Mouse (Mus musculus) central nervous system, embryonic 14 days (tissue): ENCODE results near the gene Slc8a3. TPM values are rescaled to one million over a fixed set of nuclear protein-coding genes. Genes with fewer than 3 reads are reported as not detected.

Source experiments
- polyA plus RNA-seq: library from polyadenylated mRNA; depleted of rRNA; stranded (reverse); fragments of >200 nt; gene quantifications from 2 replicates; pipeline ENCODE4 v1.2.3, GENCODE M21; 2012; rRNA removed

The Slc8a3 gene
- polyA plus RNA-seq, result 6.9 and 7.5 TPM in 2 replicates

DNA sequence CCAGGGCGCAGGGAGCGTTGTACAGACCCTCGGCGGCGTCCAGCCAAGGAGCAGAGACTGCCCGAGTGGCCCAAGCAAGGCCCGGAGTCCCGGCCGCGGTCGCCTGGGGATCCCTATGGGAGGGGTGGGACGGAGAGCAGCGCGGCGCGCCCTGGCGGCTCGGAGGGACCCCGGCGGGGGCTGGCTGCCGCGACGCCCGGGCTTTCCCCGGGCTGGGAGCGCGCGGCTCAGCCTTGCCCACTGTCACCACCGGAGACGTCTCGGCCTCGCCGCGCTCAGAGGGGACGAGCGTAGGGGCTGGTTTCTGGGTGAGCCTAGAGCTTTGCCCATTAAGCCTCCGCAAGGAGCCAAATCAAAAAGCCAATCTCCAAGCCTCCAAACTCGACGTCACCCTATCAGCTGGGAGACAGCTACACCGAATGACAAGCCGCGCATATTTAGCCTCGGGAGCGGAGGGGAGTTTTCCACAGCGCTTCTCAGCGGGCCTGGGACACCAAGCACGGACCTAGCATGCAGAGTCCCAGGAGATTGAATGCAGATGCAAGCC, at the start of gene Slc8a3:
Gene Slc8a3 (minus strand): TSS at position 306 of the 547 bp plus-strand sequence.

DNA sequence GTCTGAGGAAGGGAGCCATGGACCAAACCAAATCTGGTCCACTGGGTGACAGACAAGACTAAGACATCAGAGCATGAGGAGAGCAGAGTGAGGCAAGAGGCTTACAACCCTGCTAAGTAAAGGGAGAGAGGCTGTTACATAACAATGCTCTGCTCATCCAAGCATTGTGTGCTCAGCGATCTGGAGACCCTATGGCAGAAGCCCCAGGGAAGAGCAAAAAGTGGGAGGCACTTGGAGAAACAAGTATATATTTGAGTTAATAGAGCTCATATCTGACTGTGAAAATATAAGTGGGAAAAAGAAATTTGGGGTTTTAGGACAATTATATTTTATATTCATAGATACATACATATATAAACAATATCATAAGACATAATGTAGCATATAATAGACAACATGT, 46.4 kb upstream of the Slc8a3 start, which contains the start of gene Gm4787:
Gene Gm4787 (minus strand): TSS at position 101 of the 400 bp plus-strand sequence.

Other genes starting within 250 kb of the Slc8a3 start
- gene Gm4787, start 46.3 kb upstream of the Slc8a3 start, polyA plus RNA-seq, result 1.3 TPM in 2 replicates
- 1.3 TPM in 2 replicates for gene Adam4, start 88.8 kb upstream of the Slc8a3 start, polyA plus RNA-seq
- 86.9 and 87.5 TPM in 2 replicates for gene Cox16, start 151.9 kb upstream of the Slc8a3 start, polyA plus RNA-seq
- gene Gm20498, start 199.7 kb upstream of the Slc8a3 start, polyA plus RNA-seq, result 20.2 and 22.1 TPM in 2 replicates
- gene Synj2bp, start 199.7 kb upstream of the Slc8a3 start, polyA plus RNA-seq, result 20.0 and 22.2 TPM in 2 replicates
- 0.27 and 0.34 TPM in 2 replicates for gene Adam21, start 235.3 kb upstream of the Slc8a3 start, polyA plus RNA-seq